Mouse (Mus musculus): ENCODE measurements around the gene Ncln.
A peak's percentile ranks its signal among the peaks of the same experiment; 100 is the strongest.

The Ncln gene

GRCm38 (mm10) chr10:81513798-81514197, 17.6 kb upstream of the Ncln start:
- DNase-seq (ENCODE audit: low spot score): no peak

GRCm38 (mm10) chr10:81510246-81510810, 14.1 kb upstream of the Ncln start:
- no peak for DNase-seq (ENCODE audit: low spot score)

GRCm38 (mm10) chr10:81507691-81508489, 11.7 kb upstream of the Ncln start:
- DNase-seq (ENCODE audit: low spot score): no peak

- DNase-seq (ENCODE audit: low spot score): no peak
Measured at GRCm38 (mm10) chr10:81507095-81507494, 10.9 kb upstream of the Ncln start.

GRCm38 (mm10) chr10:81505016-81505664, 8.9 kb upstream of the Ncln start:
- DNase-seq (ENCODE audit: low spot score): no peak

GRCm38 (mm10) chr10:81502658-81503057, 6.5 kb upstream of the Ncln start:
- DNase-seq (ENCODE audit: low spot score): peak; percentile 80

DNA sequence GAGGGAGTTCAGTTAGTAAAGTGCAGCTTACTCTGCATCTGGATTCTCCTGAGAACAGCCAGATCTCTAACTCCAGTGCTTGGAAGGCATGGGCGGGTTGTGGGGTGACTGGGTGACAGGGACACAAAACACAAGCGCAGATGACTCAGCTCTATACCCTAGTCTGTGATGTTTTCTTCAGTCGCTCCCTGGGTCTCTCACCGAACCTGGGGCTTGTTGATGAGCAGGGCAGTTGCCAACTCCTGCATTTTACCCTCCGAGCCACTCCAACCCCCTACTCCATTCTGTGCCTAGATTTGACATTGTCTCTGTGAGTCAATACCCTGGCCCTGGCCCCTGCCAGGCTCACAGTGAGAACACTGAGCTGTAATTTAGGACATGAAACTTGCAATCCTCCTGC, 5.7 kb upstream of the Ncln start:
- no peak for DNase-seq (ENCODE audit: low spot score)

DNA sequence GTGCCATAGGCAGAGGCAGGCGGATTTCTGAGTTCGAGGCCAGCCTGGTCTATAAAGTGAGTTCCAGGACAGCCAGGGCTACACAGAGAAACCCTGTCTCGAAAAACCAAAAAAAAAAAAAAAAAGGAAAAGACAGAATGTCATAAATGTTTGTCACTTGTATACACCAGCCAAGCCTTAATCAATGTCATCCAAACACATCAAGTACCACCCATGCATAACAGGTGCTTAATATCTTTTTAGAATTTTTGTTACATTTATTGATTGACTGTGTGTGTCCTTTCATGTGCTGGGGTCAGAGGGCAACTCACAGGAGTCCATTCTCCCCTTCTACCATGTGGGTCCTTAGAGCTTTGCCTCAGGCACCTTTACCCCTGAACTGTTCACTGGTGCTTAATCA, 3.8 kb upstream of the Ncln start, which contains the start of gene S1pr4:
S1pr4 (minus strand) TSS at position 101 of the 400 bp plus-strand sequence.
- DNase-seq (ENCODE audit: low spot score): no peak

GRCm38 (mm10) chr10:81499250-81499901, 3.2 kb upstream of the Ncln start:
- DNase-seq (ENCODE audit: low spot score): no peak

DNA sequence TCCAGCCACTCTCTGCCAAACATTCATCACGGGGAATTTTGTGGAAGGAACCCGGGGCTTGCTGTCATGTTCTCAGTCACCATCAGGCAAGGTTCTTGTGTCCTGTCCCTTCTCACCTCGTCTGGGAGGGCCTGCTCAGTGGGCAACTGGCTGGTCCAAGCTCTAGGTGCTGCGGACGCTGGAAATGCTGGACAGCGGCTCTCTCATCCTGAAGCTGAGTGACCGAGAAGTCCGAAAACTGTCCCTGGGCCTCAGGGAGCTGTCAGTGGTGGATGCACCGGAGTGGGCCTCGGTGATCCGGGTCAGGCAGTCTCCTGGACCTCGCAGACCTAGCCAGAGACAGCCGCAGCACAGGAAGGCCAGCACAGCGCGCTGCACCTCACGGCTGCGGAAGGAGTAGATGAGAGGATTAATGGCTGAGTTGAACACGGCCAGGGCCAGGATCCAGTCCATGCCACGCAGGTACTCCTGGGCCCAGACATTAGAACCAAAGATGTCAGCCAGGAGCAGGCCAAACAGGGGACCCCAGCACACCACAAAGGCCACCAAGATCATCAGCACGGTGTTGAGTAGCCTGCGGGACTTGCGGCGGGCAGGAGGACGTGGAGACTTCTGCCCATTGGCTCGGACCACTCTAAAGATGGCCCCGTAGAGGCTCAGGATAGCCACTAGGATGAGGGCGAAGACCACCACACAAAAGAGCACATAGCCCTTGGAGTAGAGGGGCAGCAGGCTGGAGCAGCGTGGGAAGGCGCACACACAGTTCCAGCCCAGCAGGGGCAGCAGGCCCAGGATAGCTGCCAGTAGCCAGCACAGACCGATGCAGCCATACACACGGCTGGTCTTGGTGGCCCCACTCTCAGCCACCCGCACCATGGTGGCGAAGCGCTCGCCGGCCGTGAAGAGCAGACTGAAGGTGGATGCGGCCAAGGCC, 2.4 kb upstream of the Ncln start:
- DNase-seq (ENCODE audit: low spot score): no peak

DNA sequence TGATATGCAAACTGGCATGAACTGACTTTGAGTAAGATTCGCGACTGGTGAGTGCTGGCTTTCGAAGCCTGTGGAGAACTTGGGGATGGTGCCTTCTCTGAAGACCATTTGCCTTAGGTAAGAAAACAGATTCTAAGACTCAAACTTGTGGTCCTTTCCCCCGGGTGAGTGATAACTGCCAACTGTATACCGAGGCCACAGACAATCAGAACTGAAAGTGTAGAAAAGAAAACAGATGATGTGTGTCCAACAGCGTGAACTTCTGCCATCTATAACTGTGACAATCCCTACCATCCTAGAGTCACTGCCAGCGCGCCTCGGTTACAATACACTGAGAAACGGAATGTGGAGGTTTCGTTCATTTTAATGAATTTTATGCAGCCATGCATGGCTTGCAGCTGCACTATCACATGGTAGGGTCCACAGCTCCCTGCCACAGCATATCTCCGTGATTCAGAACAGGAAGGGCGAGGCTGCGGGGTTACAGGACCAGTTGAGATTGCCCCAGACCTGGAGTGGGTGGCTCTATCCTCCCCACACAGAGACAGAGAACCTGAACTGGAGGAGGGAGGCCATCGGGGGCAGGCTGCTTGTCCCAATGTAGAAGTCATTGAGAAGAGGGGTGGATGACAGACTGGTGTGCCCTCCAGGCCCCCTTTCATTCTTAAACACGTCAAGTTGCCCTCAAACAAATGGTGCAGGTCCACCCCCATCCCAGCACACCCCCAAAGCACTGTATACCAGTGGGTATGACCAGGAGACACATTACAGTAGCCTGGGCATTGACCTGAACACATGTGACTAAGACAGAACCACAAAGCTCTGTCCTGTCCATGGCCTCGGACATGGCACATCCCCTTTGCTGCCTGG, 1.4 kb upstream of the Ncln start:
- DNase-seq (ENCODE audit: low spot score): no peak

DNA sequence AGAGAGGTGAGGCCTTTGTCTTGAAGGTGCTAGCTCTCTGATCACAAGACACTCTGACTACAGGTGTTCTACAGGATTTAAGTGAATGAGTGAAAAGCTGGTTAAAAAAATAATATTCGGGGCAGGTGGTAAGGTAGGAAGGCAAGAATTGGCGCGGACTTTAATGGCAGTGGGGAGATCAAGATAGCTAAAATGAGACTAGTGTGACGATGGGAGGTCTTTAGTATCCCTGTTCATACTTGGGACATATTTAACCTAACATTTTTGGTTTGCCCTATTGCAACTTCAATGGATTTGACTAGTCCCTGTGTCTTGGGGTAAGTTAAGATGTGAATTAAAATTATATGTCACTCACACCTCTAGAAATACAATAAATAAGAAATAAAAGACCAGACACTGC, 777 bp upstream of the Ncln start:
- DNase-seq (ENCODE audit: low spot score): no peak

GRCm38 (mm10) chr10:81495616-81496263, 452 bp downstream of the Ncln start:
- no peak for DNase-seq (ENCODE audit: low spot score)

GRCm38 (mm10) chr10:81495151-81495550, 1.0 kb downstream of the Ncln start:
- no peak for DNase-seq (ENCODE audit: low spot score)

DNA sequence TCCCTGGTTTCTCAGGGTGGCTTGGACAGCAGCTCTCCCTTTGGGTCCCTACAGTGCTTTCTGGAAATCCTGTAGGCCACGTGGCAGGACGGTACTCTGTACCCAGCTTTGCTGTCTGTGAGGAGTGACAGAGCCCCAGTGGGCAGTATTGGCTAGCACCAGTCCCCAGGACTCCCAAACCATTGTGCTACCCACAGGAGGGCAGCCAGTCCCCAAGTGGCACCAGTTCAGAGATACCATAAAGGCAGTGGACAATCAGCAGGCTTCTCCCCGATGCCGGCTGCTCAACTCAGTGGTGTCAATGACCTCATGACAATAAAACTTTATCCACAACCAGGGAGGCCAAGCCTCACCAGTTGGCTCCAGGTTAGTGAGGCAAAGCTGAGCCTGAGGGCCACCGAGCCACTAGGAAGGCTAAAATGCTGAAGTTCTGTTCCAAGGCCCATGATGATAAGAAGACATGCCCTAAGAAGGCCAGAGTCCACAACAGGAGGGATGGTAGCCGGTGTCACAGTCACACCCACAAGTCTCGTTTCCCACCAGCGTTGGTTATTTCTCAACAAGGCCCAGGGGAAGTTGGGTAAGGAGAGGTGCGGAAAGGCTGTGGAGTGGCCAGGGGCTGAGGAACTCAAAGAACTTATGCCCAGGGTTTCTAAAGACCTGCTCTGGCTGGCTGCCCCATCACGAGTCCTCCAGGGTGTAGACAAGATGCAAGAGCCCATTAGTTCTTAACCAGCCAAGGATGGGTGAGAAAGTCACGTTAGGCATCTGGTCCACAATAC, 1.7 kb downstream of the Ncln start:
- DNase-seq (ENCODE audit: low spot score): no peak

- DNase-seq (ENCODE audit: low spot score): no peak
Measured at GRCm38 (mm10) chr10:81493601-81494220, 2.5 kb downstream of the Ncln start.

- DNase-seq (ENCODE audit: low spot score): no peak
Measured at GRCm38 (mm10) chr10:81492606-81493240, 3.5 kb downstream of the Ncln start.

DNA sequence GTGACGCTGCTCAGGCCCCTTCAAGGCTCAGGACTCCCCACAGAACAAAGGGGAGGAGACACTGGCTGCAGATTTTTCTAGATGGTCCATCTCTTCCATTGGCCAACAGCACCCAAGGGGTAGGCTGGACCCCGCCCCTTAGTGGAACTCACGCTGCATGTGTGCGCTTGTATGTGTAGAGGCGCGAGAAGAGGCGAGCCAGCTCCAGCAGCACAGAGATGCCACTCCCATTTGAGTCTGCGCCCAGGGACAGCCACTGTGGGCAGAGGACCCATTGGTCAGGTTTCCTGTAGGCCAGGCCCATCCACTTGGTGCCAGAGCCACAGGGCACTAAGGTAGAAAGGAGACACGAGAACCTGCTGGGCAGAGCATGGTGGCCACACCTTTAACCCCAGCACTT, 5.2 kb downstream of the Ncln start:
- DNase-seq (ENCODE audit: low spot score): no peak

Measured in spleen, adult 12 weeks (tissue).